Mouse (Mus musculus) ES-E14 (cell line): ENCODE results near the gene Ankrd33.

Experiments
- CHD2 ChIP-seq: IDR thresholded peaks from 2 replicates; pipeline ENCODE4 v1.6.1; 2014; ENCODE audit warnings: mild to moderate bottlenecking, low read depth, low read length, inconsistent platforms
- HCFC1 ChIP-seq: IDR thresholded peaks from 2 replicates; pipeline ENCODE4 v1.6.1; 2012; ENCODE audit warnings: low read length, inconsistent platforms, borderline replicate concordance; ENCODE audit not compliant: insufficient read depth
- MAFK ChIP-seq: IDR thresholded peaks from 2 replicates; pipeline ENCODE4 v1.6.1; 2014; ENCODE audit warnings: mild to moderate bottlenecking, low read depth, low read length, inconsistent platforms; ENCODE audit not compliant: insufficient read depth
- ZC3H11A ChIP-seq: IDR thresholded peaks from 2 replicates; pipeline ENCODE4 v1.6.1; 2012; ENCODE audit warnings: low read depth, mild to moderate bottlenecking, inconsistent platforms, low read length, borderline replicate concordance
- ZNF384 ChIP-seq: IDR thresholded peaks from 2 replicates; pipeline ENCODE4 v1.6.1; 2012; ENCODE audit warnings: low read depth, low read length, inconsistent platforms

- TF ChIP-seq CHD2 (no peak), HCFC1 (no peak), MAFK (no peak), ZNF384 (no peak), ZC3H11A (no peak)
Measured at GRCm38 (mm10) chr15:101139885-101140284, 24.3 kb downstream of the Ankrd33 start.
